17 mouse cellular contexts compared by ENCODE assay signal in the genomic region with DNA sequence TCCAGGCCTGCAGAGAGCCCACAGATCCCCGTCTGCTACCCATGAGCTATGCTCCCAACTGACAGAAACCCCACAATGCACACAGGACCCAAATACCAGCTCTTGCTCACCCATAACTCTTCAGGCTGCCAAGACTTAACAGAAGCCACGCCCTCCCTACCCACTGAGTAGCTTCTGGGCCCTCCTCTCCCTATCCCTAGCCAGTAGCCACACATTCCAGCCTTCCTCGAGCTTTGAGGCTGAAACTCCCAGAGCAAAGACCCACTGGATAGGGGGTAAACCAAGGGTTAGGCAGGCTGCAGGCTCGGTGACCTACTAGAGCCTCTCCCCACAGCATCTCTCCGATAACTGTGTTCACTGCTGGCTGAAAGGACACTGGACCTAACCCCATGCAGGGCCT. TPM values are rescaled to one million over a fixed set of nuclear protein-coding genes. Genes with fewer than 3 reads are reported as not detected.
DNase-seq lines count a peak whose midpoint lies in the region; ATAC-seq lines count a peak whose summit lies in the region.
"Had no signal": no experiment of that assay in that cellular context is flagged by ENCODE, and none has a peak within 500 bp of the region (broad histone marks: within the 10 kb centered on the region; RNA-seq: fewer than 3 reads in every experiment).

No protein-coding gene starts in this region.

- peaks cover 19% of the 10 kb centered on the region for H3K4me1 ChIP-seq in intestine, embryonic 14.5 days (replicated peaks; ENCODE audit: control insufficient read depth, insufficient read depth, low read length)
- H3K4me1 ChIP-seq in intestine, embryonic 16.5 days (ENCODE audit: control insufficient read depth, insufficient read depth, low read length), result peaks cover 46% of the 10 kb centered on the region
- peaks cover 53% of the 10 kb centered on the region for H3K4me1 ChIP-seq in kidney, embryonic 16.5 days (ENCODE audit: insufficient read depth, low read length)

- no peak overlapping the region for H3K4me3 ChIP-seq in intestine, embryonic 14.5 days (ENCODE audit: low read depth, low read length)
- H3K4me3 ChIP-seq in intestine, embryonic 16.5 days (ENCODE audit: low read length), result no peak overlapping the region
- no peak overlapping the region for H3K4me3 ChIP-seq in kidney, embryonic 16.5 days (ENCODE audit: low read length)
- H3K4me3 ChIP-seq: erythroblast, embryonic 14.5 days had no signal

- DNase-seq in adrenal gland, adult (ENCODE audit: inconsistent age in 2 of 2, low spot score in 1 of 2), result peak; percentile 52 to 73
- no peak for DNase-seq in adrenal gland, postnatal 14 days
- DNase-seq in intestine, embryonic 14.5 days (ENCODE audit: low spot score), result no peak
- peak; percentile 71 for DNase-seq in NIH3T3 (ENCODE audit: low read depth)
- no peak for DNase-seq in urinary bladder, adult 18-20 months (ENCODE audit: low spot score in 2 of 2)
- no peak for DNase-seq in right cerebral cortex, adult 18-20 months
- DNase-seq: thymus, postnatal 4 days had no signal

- H3K27me3 ChIP-seq in intestine, embryonic 14.5 days (replicated peaks; ENCODE audit: control insufficient read depth, insufficient read depth, low read length), result no peaks in the 10 kb centered on the region
- H3K27me3 ChIP-seq in intestine, embryonic 16.5 days (replicated peaks; ENCODE audit: control insufficient read depth, insufficient read depth, low read length), result no peaks in the 10 kb centered on the region
- no peaks in the 10 kb centered on the region for H3K27me3 ChIP-seq in kidney, embryonic 16.5 days (ENCODE audit: insufficient read depth, low read length)

- 0 out of 2 replicates have a peak overlapping the region, but pooled peaks have one; percentile 30 for H3K27ac ChIP-seq in intestine, embryonic 14.5 days (ENCODE audit: low read depth)
- no peak overlapping the region for H3K27ac ChIP-seq in intestine, embryonic 16.5 days (ENCODE audit: low read length)
- H3K27ac ChIP-seq in kidney, embryonic 16.5 days (ENCODE audit: low read length), result peak overlapping the region; percentile 37

- H3K9me3 ChIP-seq in intestine, embryonic 14.5 days (ENCODE audit: control insufficient read depth, low read length), result no peaks in the 10 kb centered on the region
- H3K9me3 ChIP-seq in intestine, embryonic 16.5 days (ENCODE audit: control insufficient read depth, low read length), result no peaks in the 10 kb centered on the region
- no peaks in the 10 kb centered on the region for H3K9me3 ChIP-seq in kidney, embryonic 16.5 days (ENCODE audit: low read length)

- 63% methylated on average over 5 of the region's 5 CpGs for WGBS in intestine, embryonic 14.5 days
- 73% methylated on average over 5 of the region's 5 CpGs for WGBS in intestine, embryonic 16.5 days
- 63% methylated on average over 5 of the region's 5 CpGs for WGBS in kidney, embryonic 16.5 days

- H3K36me3 ChIP-seq in intestine, embryonic 14.5 days (ENCODE audit: control insufficient read depth, insufficient read depth, low read length), result peaks cover 5% of the 10 kb centered on the region; the same call in 1 of the 2 replicates
- H3K36me3 ChIP-seq in intestine, embryonic 16.5 days (ENCODE audit: control insufficient read depth, insufficient read depth, low read length), result no peaks in the 10 kb centered on the region
- no peaks in the 10 kb centered on the region for H3K36me3 ChIP-seq in kidney, embryonic 16.5 days (ENCODE audit: insufficient read depth, low read length)

- H3K9ac ChIP-seq in intestine, embryonic 14.5 days (ENCODE audit: low read length), result no peak overlapping the region
- H3K9ac ChIP-seq in intestine, embryonic 16.5 days (ENCODE audit: low read depth, low read length), result no peak overlapping the region; the same call in 1 of the 2 replicates
- H3K9ac ChIP-seq in kidney, embryonic 16.5 days (replicated peaks; ENCODE audit: low read length), result no peak overlapping the region

- ATAC-seq in intestine, embryonic 14.5 days (replicated peaks; ENCODE audit: low FRiP score, low TSS enrichment, low read depth), result no peak
- ATAC-seq in intestine, embryonic 16.5 days, result no peak
- ATAC-seq in kidney, embryonic 16.5 days (ENCODE audit: low FRiP score, low TSS enrichment), result no peak; the same call in 1 of the 2 replicates
- ATAC-seq: inflammation-experienced regulatory T-cells, adult 6 months had no signal

- H3K4me2 ChIP-seq in intestine, embryonic 14.5 days (ENCODE audit: low read length), result no peak overlapping the region
- no peak overlapping the region for H3K4me2 ChIP-seq in intestine, embryonic 16.5 days (ENCODE audit: low read depth, low read length)
- H3K4me2 ChIP-seq in kidney, embryonic 16.5 days (replicated peaks; ENCODE audit: low read depth, low read length), result no peak overlapping the region

RNA-seq across cellular contexts. Expression of gene Rab11fip5, which starts 5.7 kb away (rescaled TPM):
- 22.7 and 28.7 TPM in 2 replicates for total RNA-seq in adrenal gland, postnatal 14 days (2021)
- 6.1 and 8.0 TPM in 2 replicates for polyA plus RNA-seq in intestine, embryonic 14.5 days (2014; fragmentation: Nextera tagmentation; extraction: Ambion mirVana)
- 15.6 and 20.9 TPM in 2 replicates for polyA plus RNA-seq in intestine, embryonic 16.5 days (2015; fragmentation: Nextera tagmentation; extraction: Ambion mirVana)
- polyA plus RNA-seq in kidney, embryonic 16.5 days (2015; fragmentation: Nextera tagmentation; extraction: Ambion mirVana), result 16.5 and 18.9 TPM in 2 replicates

RNA-seq across cellular contexts. Expression of gene Sfxn5, which starts 35.5 kb away (rescaled TPM):
- 21.7 and 31.8 TPM in 2 replicates for total RNA-seq in adrenal gland, postnatal 14 days (2021)
- 6.3 and 8.3 TPM in 2 replicates for polyA plus RNA-seq in intestine, embryonic 14.5 days (2014; fragmentation: Nextera tagmentation; extraction: Ambion mirVana)
- 5.3 and 7.2 TPM in 2 replicates for polyA plus RNA-seq in intestine, embryonic 16.5 days (2015; fragmentation: Nextera tagmentation; extraction: Ambion mirVana)
- 9.2 and 13.8 TPM in 2 replicates for polyA plus RNA-seq in kidney, embryonic 16.5 days (2015; fragmentation: Nextera tagmentation; extraction: Ambion mirVana)

RNA-seq across cellular contexts. Expression of gene Noto, which starts 55.0 kb away (rescaled TPM):
- not detected in 2 replicates for total RNA-seq in adrenal gland, postnatal 14 days (2021)
- polyA plus RNA-seq in intestine, embryonic 14.5 days (2014; fragmentation: Nextera tagmentation; extraction: Ambion mirVana), result not detected in 2 replicates
- polyA plus RNA-seq in intestine, embryonic 16.5 days (2015; fragmentation: Nextera tagmentation; extraction: Ambion mirVana), result not detected in 2 replicates
- polyA plus RNA-seq in kidney, embryonic 16.5 days (2015; fragmentation: Nextera tagmentation; extraction: Ambion mirVana), result not detected in 2 replicates
- total RNA-seq: adrenal gland, postnatal 10 days; gastrocnemius, adult 18-20 months; left cerebral cortex, postnatal 36 days; megakaryocyte, adult 5-6 weeks; MEL had no signal
- polyA plus RNA-seq: erythroblast, embryonic 14.5 days; neural tube, embryonic 14.5 days had no signal

Comparison
In these comparisons a context has a peak if more than half of its experiments do, and no peak if none do; other contexts are left out.
1. DNase-seq: peak in adrenal gland, adult (2 of 2) and NIH3T3 (single experiment); none in adrenal gland, postnatal 14 days (single experiment), intestine, embryonic 14.5 days (single experiment), urinary bladder, adult 18-20 months (0 of 2) and right cerebral cortex, adult 18-20 months (single experiment).